Mouse (Mus musculus) heart, embryonic 14.5 days (tissue): ENCODE measurements around the gene Wdr43. TPM values are rescaled to one million over a fixed set of nuclear protein-coding genes. Genes with fewer than 3 reads are reported as not detected.
"Not testable (repeated sequence)": the region's sequence is repeated elsewhere in the genome, so short reads cannot be mapped to it uniquely, and the experiment has no call there.

Experiments
- ATAC-seq: fragments of 200-750 bp; cut with Nextera tagmentation; 2 replicates; pipeline ENCODE4 v1.8.0; 2017; ENCODE audit warnings: low read depth, moderate TSS enrichment; ENCODE audit not compliant: insufficient number of reproducible peaks, insufficient read depth, low FRiP score
- H3K27ac ChIP-seq, 2 experiments: fragments of 200-500 bp in 1 of 2; fragments of 300-500 bp in 1 of 2; sonication (generic) in 1 of 2; replicated peaks in 1 of 2; 2 replicates each; pipeline ENCODE4 v1.5.1; 2012 to 2014; ENCODE audit warnings: low read depth in 2 of 2, low read length in 2 of 2, control low read depth in 1 of 2, mild to moderate bottlenecking in 1 of 2, mixed read lengths in 1 of 2; ENCODE audit not compliant: control insufficient read depth in 1 of 2, insufficient read depth in 1 of 2
- H3K27me3 ChIP-seq: fragments of 300-500 bp; sonication (generic); 2 replicates; pipeline ENCODE4 v1.6.1; 2014; ENCODE audit warnings: mild to moderate bottlenecking, low read length, control low read depth; ENCODE audit not compliant: control insufficient read depth, insufficient read depth
- H3K36me3 ChIP-seq: fragments of 300-500 bp; sonication (generic); 2 replicates; pipeline ENCODE4 v1.6.1; 2014; ENCODE audit warnings: mild to moderate bottlenecking, control low read depth, low read length, mixed read lengths; ENCODE audit not compliant: control insufficient read depth, insufficient read depth
- H3K4me1 ChIP-seq, 2 experiments: fragments of 200-500 bp in 1 of 2; fragments of 300-500 bp in 1 of 2; sonication (generic) in 1 of 2; 2 replicates each; pipeline ENCODE4 v1.6.1; 2012 to 2014; ENCODE audit warnings: low read length in 2 of 2, control low read depth in 1 of 2, mixed read lengths in 1 of 2; ENCODE audit not compliant: control insufficient read depth in 2 of 2, insufficient read depth in 2 of 2
- H3K4me2 ChIP-seq: fragments of 300-500 bp; sonication (generic); 2 replicates; pipeline ENCODE4 v1.6.1; 2014; ENCODE audit warnings: mild to moderate bottlenecking, low read length
- H3K4me3 ChIP-seq, 2 experiments: fragments of 200-500 bp in 1 of 2; fragments of 300-500 bp in 1 of 2; sonication (generic) in 1 of 2; 2 replicates each; pipeline ENCODE4 v1.5.1; 2012 to 2014; ENCODE audit warnings: low read length in 2 of 2, mild to moderate bottlenecking in 2 of 2, control low read depth in 1 of 2, low read depth in 1 of 2, moderate library complexity in 1 of 2; ENCODE audit not compliant: control insufficient read depth in 1 of 2, insufficient read depth in 1 of 2
- H3K9ac ChIP-seq: fragments of 300-500 bp; sonication (generic); 2 replicates; pipeline ENCODE4 v1.6.1; 2014; ENCODE audit warnings: mild to moderate bottlenecking, low read length
- H3K9me3 ChIP-seq: fragments of 300-500 bp; sonication (generic); 2 replicates; pipeline ENCODE4 v1.6.1; 2016; ENCODE audit warnings: low read length, control low read depth; ENCODE audit not compliant: control insufficient read depth
- WGBS: fragments of 180-500 bp; shearing (Covaris S2); extraction: QIAGEN DNeasy Blood & Tissue Kit; methylation state at CpG from one replicate; pipeline ENCODE4 v1.1.7; 2014; 5-methylcytosine and 5-hydroxymethylcytosine counted together
- polyA plus RNA-seq: library from polyadenylated mRNA; unstranded; fragments of >200 nt; fragmentation: Nextera tagmentation; extraction: Ambion mirVana; gene quantifications from 2 replicates; pipeline ENCODE4 v1.2.1, GENCODE M21; 2014

Gene Wdr43
- polyA plus RNA-seq, 1 experiment from 2014 or later, result 40.0 TPM

DNA sequence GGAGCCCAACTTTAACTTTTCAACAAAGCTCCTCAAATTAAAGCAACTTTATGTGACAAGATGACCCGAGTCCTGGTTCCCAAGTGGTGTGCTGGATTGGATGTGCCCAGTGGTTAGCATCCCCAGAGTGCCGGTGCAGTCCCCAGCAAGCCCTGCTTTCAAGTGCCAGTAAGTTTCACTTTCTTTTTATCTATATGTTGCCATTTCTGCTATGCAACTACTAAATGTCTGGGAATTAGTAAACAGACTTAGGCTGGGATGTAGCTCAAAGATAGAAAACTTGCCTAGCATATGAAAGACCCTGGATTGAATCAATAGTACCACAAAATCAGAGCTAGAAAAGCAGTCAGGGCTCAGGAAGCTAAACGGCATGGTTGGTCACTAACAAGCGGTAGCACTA is 2.3 kb downstream of the Wdr43 start:
- Histone ChIP-seq H3K4me2 (peak overlapping the region; percentile 81), H3K27me3 (no peaks in the 10 kb centered on the region), H3K27ac (no peak overlapping the region), H3K9ac (peak overlapping the region; percentile 93), H3K9me3 (no peaks in the 10 kb centered on the region), H3K36me3 (peaks cover 15% of the 10 kb centered on the region), H3K4me3 (peak overlapping the region in 1 of 2 experiments; percentile 100; a peak in 2 of 4 replicates), H3K4me1 (peaks cover 4 to 17% of the 10 kb centered on the region in 2 experiments; a peak in 3 of 4 replicates)
- no peak for ATAC-seq
- 57% methylated on average over 4 of the region's 4 CpGs for WGBS

DNA sequence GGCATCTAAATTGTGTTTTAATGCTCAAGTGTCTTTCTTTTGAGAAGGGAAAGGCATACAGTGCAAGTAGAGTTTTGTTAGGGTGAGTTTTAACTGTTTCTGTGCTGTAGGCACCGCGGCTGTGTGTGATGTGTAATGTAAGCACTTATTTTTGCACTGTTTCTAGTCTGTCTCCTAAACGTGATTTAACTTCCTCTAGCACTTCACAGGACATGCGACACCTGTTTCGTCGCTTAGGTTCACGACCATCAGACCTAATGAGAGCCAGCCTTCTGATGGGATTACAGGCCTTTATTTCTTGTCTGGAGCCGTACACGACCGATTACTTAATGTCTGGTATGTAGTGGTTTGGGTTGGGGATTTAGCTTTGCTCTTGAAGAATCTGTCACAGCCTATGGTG is 16.1 kb downstream of the Wdr43 start:
- ATAC-seq, result no peak
- Histone ChIP-seq H3K36me3 (peaks cover 88% of the 10 kb centered on the region), H3K27me3 (no peaks in the 10 kb centered on the region), H3K9ac (no peak overlapping the region), H3K27ac (no peak overlapping the region), H3K4me1 (no peaks in the 10 kb centered on the region), H3K4me2 (no peak overlapping the region), H3K9me3 (no peaks in the 10 kb centered on the region), H3K4me3 (no peak overlapping the region)
- WGBS, result 86% methylated on average over 10 of the region's 10 CpGs

DNA sequence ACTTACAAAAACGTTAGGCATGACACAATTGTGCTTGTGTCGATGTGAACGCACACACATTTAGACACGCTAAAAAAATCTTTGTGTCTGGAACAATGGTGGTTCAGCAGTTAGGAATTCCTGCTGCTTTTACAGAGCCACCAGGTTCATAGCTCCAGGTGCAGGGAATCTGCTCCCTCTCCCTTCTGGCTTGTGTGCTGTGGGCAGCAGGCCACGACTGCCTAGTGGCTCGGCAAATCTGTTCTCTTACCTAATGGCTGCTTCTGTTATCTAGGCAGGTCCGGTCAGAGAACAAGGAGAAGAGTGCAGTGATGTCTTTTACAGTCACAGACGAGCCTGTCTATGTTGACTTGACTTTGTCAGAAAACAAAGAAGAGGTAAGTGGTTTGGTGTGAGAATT is 17.7 kb downstream of the Wdr43 start:
- Histone ChIP-seq H3K27me3 (no peaks in the 10 kb centered on the region), H3K27ac (no peak overlapping the region), H3K36me3 (peaks cover 88% of the 10 kb centered on the region), H3K9ac (no peak overlapping the region), H3K4me3 (no peak overlapping the region), H3K9me3 (no peaks in the 10 kb centered on the region), H3K4me2 (no peak overlapping the region), H3K4me1 (no peaks in the 10 kb centered on the region)
- ATAC-seq, result no peak
- WGBS, result 81% methylated on average over 8 of the region's 8 CpGs

DNA sequence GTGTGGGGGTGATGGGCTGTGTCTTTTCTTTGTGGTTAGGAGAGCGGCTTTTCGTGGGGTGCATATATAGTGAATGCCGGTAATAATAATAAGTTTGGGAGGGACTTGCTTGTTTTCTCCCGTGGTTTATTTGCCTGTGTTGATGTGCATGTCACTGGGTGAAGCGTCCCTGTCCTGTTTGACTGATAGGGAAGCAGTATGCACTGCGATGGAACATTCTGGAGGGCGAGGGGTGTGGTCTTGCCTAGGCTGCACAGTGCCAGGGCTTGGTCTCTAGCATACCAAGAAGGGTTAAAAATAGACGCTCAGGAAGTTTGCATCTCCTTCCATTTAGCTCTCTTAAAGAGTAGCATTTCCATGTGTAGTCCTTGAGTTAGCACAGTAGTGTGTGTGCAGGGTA is 21.1 kb downstream of the Wdr43 start:
- no peak for ATAC-seq
- H3K36me3 ChIP-seq, result peaks cover 98% of the 10 kb centered on the region
- no peak overlapping the region for H3K4me3 ChIP-seq
- H3K4me2 ChIP-seq, result no peak overlapping the region
- H3K9ac ChIP-seq, result no peak overlapping the region
- H3K27me3 ChIP-seq, result no peaks in the 10 kb centered on the region
- no peaks in the 10 kb centered on the region for H3K9me3 ChIP-seq
- H3K27ac ChIP-seq, result no peak overlapping the region
- H3K4me1 ChIP-seq, result no peaks in the 10 kb centered on the region
- WGBS, result 82% methylated on average over 8 of the region's 8 CpGs

DNA sequence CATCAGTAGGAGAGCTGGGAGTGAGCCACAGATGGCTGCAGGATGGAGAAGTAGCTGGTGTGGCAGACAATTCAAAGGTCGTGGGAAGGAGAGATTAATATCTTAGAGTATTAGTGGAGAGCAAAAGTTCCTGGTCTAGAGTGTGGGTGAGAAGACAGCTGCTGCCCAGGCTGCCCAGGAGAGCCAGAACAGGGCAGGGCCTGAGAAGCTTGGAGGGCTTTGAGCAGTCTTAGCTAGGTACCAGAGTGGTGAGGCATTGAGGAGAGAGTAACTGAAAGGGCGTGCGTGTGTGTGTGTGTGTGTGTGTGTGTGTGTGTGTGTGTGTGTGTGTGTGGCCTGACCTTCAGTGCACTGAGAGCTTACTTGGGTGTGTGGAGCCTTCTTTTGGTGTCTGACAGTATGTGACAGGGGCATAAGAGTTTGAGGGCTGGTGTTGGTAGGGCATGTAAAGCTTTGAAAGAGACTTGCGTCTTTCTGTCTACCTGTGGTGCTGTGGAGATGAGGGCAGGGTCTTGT is 22.1 kb downstream of the Wdr43 start:
- WGBS, result 89% methylated on average over 4 of the region's 4 CpGs
- H3K4me3 ChIP-seq, result no peak overlapping the region
- H3K27me3 ChIP-seq, result no peaks in the 10 kb centered on the region
- no peaks in the 10 kb centered on the region for H3K9me3 ChIP-seq
- H3K36me3 ChIP-seq, result peaks cover 100% of the 10 kb centered on the region
- no peaks in the 10 kb centered on the region for H3K4me1 ChIP-seq
- no peak overlapping the region for H3K4me2 ChIP-seq
- no peak for ATAC-seq
- H3K27ac ChIP-seq, result no peak overlapping the region
- H3K9ac ChIP-seq, result no peak overlapping the region

DNA sequence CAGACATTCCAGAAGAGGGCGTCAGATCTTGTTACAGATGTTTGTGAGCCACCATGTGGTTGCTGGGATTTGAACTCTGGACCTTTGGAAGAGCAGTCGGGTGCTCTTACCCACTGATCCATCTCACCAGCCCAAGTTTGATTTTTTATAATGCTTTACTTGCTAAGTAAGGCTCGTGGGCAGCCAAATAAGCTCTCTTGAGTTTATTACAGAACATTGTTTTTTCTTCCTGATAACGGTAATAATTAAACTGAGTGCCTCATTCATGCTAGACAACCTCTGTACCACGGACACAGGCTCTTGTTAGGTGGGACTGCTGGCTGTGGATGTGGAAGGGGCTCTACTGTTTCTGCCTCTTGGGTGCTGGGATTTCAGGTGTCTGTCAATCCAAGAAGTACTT is 23.4 kb downstream of the Wdr43 start:
- H3K9me3 ChIP-seq, H3K4me2 ChIP-seq, H3K27ac ChIP-seq, ATAC-seq, H3K9ac ChIP-seq, H3K4me3 ChIP-seq, H3K27me3 ChIP-seq, H3K4me1 ChIP-seq: not testable (repeated sequence)
- 81% methylated on average over 5 of the region's 5 CpGs for WGBS
- H3K36me3 ChIP-seq, result peaks cover 98% of the 10 kb centered on the region

DNA sequence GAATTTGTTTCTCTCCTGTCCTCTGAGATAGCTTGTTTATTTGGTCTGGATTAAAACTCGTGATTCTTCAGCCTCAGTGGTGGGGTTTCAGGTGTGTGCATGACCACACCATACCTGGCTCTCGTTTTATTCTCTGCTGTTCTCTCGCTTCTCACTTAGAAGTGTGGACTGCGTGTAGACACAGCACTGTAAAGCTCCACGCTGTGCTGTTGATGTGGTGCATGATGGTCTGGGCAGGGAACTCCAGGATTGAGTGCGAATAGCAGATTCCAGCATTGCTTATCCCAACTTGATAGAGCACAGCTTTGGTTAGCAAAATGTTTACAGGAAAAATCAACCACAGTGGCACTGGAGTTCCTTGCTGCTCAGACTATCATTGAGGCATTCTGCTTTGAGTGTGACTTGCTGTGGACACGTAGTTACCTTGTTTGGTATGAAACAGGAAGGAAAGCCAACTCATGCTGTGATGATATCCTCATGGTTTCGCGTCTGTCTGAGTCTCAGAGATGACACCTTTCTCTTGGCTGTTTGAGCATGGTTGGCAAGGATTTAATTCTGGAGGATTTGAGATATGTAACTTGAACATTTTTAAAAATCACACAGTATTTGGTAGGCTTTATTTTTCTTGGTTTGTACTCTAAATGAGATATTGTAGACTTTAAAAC is 24.9 kb downstream of the Wdr43 start:
- no peak overlapping the region for H3K4me3 ChIP-seq
- no peak for ATAC-seq
- H3K36me3 ChIP-seq, result peaks cover 96% of the 10 kb centered on the region
- H3K27ac ChIP-seq, result no peak overlapping the region
- no peak overlapping the region for H3K4me2 ChIP-seq
- no peaks in the 10 kb centered on the region for H3K27me3 ChIP-seq
- H3K9ac ChIP-seq, result no peak overlapping the region
- 87% methylated on average over 9 of the region's 9 CpGs for WGBS
- no peaks in the 10 kb centered on the region for H3K9me3 ChIP-seq
- H3K4me1 ChIP-seq, result no peaks in the 10 kb centered on the region

DNA sequence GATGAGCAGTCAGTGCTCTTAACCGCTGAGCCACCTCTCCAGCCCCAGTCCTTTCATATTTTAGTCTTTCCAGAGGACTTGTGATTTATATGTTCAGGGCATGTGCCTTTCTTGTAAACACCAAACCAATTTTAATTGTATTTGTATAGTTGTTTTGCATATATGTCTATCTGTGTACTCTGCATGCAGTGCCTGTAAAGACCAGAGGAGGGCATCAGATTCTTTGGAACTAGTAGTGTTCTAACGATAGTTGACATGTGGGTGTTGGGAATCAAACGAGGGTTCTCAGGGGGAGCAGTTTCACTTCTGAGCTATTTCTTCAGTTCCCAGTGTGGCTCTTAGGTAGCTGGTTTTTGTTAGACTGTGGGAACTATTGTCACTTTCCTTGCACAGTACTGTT is 26.5 kb downstream of the Wdr43 start:
- 81% methylated on average over 3 of the region's 3 CpGs for WGBS

More for the DNA sequence above, 26.5 kb downstream of the Wdr43 start:
- Histone ChIP-seq H3K27ac (no peak overlapping the region), H3K27me3 (no peaks in the 10 kb centered on the region), H3K9ac (no peak overlapping the region), H3K36me3 (peaks cover 92% of the 10 kb centered on the region), H3K4me3 (no peak overlapping the region), H3K4me1 (no peaks in the 10 kb centered on the region), H3K9me3 (no peaks in the 10 kb centered on the region), H3K4me2 (no peak overlapping the region)
- ATAC-seq, result no peak
